Mouse (Mus musculus) duodenum, adult 2 months (tissue): ENCODE measurements around the gene Gm8914. TPM values are rescaled to one million over a fixed set of nuclear protein-coding genes. Genes with fewer than 3 reads are reported as not detected.

Experiments
- polyA plus RNA-seq: library from polyadenylated mRNA; depleted of rRNA; stranded (reverse); fragments of >200 nt; gene quantifications from 2 replicates; pipeline ENCODE4 v1.2.3, GENCODE M21; 2012; ENCODE audit warnings: low replicate concordance; rRNA removed

Gm8914 gene
- polyA plus RNA-seq: not detected in 2 replicates

DNA sequence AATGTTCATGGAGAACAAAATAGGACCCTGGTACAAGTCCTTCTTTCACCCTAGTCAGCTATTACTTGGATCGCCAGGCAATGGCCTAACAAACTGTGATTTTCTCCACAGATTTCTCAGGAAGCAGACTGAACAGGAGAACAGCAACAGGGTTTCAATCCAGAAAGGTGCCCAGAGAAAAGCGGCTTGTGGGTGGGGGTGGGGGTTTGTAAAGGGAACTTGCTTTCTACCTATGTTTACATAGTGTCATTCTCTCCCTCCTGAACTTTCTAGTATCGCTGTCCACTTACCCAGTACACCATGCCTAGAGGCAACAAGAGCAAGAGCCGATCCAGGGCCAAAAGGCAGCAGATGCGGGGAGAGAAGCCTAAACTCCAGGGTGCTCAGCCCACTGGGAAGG is at the start of gene Gm8914:
Gene Gm8914, plus strand, starts transcription at position 301 of the 400 bp plus-strand sequence.

Other genes starting within 250 kb of the Gm8914 start
- not detected in 2 replicates for gene Mageb2, start 148.4 kb upstream of the Gm8914 start, polyA plus RNA-seq
- not detected in 2 replicates for gene Gm5072, start 87.6 kb upstream of the Gm8914 start, polyA plus RNA-seq
- gene 1700084M14Rik, start 95.8 kb downstream of the Gm8914 start, polyA plus RNA-seq: not detected in 2 replicates
- gene Gm14781, start 152.1 kb downstream of the Gm8914 start, polyA plus RNA-seq: not detected in 2 replicates